Mouse (Mus musculus) hindbrain, embryonic 14.5 days (tissue): ENCODE results near the gene Gtf2a2. TPM values are rescaled to one million over a fixed set of nuclear protein-coding genes. Genes with fewer than 3 reads are reported as not detected.

Experiments
- ATAC-seq: fragments of 200-750 bp; cut with Nextera tagmentation; 2 replicates; pipeline ENCODE4 v1.8.0; 2017; ENCODE audit warnings: moderate number of reproducible peaks, mild to moderate bottlenecking, moderate TSS enrichment, moderate library complexity; ENCODE audit not compliant: low FRiP score
- DNase-seq: peaks from one replicate; pipeline ENCODE4 v3.0.0-alpha.2; 2015; ENCODE audit warnings: low spot score
- H3K27ac ChIP-seq: fragments of 300-500 bp; sonication (generic); 2 replicates; pipeline ENCODE4 v1.5.1; 2014; ENCODE audit warnings: mild to moderate bottlenecking, moderate library complexity
- H3K27me3 ChIP-seq: fragments of 300-500 bp; sonication (generic); 2 replicates; pipeline ENCODE4 v1.6.1; 2014; ENCODE audit warnings: mild to moderate bottlenecking, low read length, mixed read lengths; ENCODE audit not compliant: control insufficient read depth, insufficient read depth
- H3K36me3 ChIP-seq: fragments of 300-500 bp; sonication (generic); replicated peaks from 2 replicates; pipeline ENCODE4 v1.6.1; 2014; ENCODE audit not compliant: control insufficient read depth, insufficient read depth
- H3K4me1 ChIP-seq: fragments of 300-500 bp; sonication (generic); replicated peaks from 2 replicates; pipeline ENCODE4 v1.6.1; 2014; ENCODE audit warnings: antibody characterized with exemption, low read length, mixed read lengths; ENCODE audit not compliant: control insufficient read depth, insufficient read depth
- H3K4me2 ChIP-seq: fragments of 300-500 bp; sonication (generic); replicated peaks from 2 replicates; pipeline ENCODE4 v1.6.1; 2014; ENCODE audit warnings: mild to moderate bottlenecking, moderate library complexity
- H3K4me3 ChIP-seq: fragments of 300-500 bp; sonication (generic); replicated peaks from 2 replicates; pipeline ENCODE4 v1.5.1; 2014; ENCODE audit warnings: mild to moderate bottlenecking, low read length
- H3K9ac ChIP-seq: fragments of 300-500 bp; sonication (generic); 2 replicates; pipeline ENCODE4 v1.6.1; 2014
- H3K9me3 ChIP-seq: fragments of 300-500 bp; sonication (generic); 2 replicates; pipeline ENCODE4 v1.6.1; 2016; ENCODE audit warnings: low read length; ENCODE audit not compliant: control insufficient read depth
- WGBS: fragments of 180-500 bp; shearing (Covaris S2); extraction: QIAGEN DNeasy Blood & Tissue Kit; methylation state at CpG from one replicate; pipeline ENCODE4 v1.1.7; 2014; 5-methylcytosine and 5-hydroxymethylcytosine counted together
- polyA plus RNA-seq: library from polyadenylated mRNA; unstranded; fragments of >200 nt; fragmentation: Nextera tagmentation; extraction: Ambion mirVana; gene quantifications from 2 replicates; pipeline ENCODE4 v1.2.1, GENCODE M21; 2014

The Gtf2a2 gene
- polyA plus RNA-seq, 1 experiment from 2014 or later: 227 TPM

DNA sequence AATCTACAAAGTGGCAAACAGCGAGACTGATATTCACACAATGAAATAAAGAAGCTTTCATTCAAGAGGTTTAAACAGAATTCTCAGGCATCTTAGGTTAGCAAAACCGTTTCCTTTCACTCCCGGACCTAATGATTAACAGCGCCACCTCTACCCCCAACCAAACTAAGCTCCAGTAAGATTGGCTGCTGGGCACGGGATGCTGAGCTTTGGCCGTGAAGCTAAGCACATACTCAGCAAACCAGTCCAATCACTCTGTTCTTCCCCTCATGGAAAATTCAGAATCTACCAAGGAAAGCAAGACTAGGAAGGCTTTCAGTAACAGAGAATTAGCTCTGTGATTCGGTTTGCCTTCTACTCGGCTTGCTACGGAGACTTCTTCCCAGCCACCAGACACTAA is 20.7 kb downstream of the Gtf2a2 start:
- no peak overlapping the region for H3K4me3 ChIP-seq
- DNase-seq (no peak), ATAC-seq (no peak)
- no peaks in the 10 kb centered on the region for H3K4me1 ChIP-seq
- H3K27me3 ChIP-seq: no peaks in the 10 kb centered on the region
- no peak overlapping the region for H3K9ac ChIP-seq
- no peak overlapping the region for H3K4me2 ChIP-seq
- 74% methylated on average over 9 of the region's 9 CpGs for WGBS
- no peaks in the 10 kb centered on the region for H3K36me3 ChIP-seq
- H3K9me3 ChIP-seq: no peaks in the 10 kb centered on the region
- H3K27ac ChIP-seq: no peak overlapping the region

DNA sequence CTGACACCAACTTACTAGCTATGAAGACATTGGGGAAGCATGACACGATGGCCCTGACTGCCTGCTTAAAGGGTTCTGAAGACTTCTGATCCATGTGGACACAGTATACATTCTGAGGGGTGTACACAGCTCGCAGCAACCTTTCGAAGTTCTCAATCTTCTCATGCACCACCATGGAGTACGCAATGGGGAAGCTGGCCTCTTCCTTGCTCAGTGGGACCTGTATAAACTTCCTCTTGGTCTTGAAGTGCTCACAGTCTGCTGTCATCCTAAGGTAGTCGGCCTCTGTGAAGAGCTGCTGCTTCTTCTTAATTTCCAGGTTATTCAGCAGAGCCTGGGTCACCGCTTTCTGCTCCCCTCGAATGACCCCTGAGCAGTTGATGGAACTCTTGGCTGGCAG is 22.4 kb downstream of the Gtf2a2 start:
- H3K27ac ChIP-seq: no peak overlapping the region
- H3K4me1 ChIP-seq: no peaks in the 10 kb centered on the region
- ATAC-seq (no peak), DNase-seq (no peak)
- no peaks in the 10 kb centered on the region for H3K9me3 ChIP-seq
- H3K9ac ChIP-seq: no peak overlapping the region
- WGBS: 94% methylated on average over 7 of the region's 7 CpGs
- no peaks in the 10 kb centered on the region for H3K27me3 ChIP-seq
- no peak overlapping the region for H3K4me2 ChIP-seq
- no peak overlapping the region for H3K4me3 ChIP-seq
- no peaks in the 10 kb centered on the region for H3K36me3 ChIP-seq

DNA sequence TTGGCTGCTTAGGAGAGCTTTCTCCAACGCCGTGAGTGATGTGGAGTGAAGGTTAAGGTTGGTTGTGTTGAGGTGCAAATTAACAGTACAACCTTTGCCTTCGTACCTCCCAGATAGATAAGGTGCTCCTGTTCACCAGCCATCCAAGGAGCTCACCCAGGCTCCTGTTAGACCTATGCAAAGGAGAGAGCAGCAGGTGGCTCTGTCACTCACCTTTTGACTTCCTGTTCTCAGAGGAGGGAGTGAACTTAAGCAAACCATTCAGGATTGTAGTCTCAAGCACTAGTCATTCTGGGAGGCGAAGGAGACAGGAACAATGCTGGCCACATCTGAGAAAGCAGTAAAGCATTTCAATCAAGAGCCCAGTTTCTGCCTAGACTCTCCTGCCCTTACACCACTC is 24.3 kb downstream of the Gtf2a2 start:
- Histone ChIP-seq H3K9ac (no peak overlapping the region), H3K27ac (no peak overlapping the region), H3K4me3 (no peak overlapping the region), H3K36me3 (no peaks in the 10 kb centered on the region), H3K4me2 (no peak overlapping the region), H3K9me3 (no peaks in the 10 kb centered on the region), H3K27me3 (no peaks in the 10 kb centered on the region), H3K4me1 (no peaks in the 10 kb centered on the region)
- WGBS: 75% methylated on average over 4 of the region's 4 CpGs
- DNase-seq (no peak), ATAC-seq (no peak)

DNA sequence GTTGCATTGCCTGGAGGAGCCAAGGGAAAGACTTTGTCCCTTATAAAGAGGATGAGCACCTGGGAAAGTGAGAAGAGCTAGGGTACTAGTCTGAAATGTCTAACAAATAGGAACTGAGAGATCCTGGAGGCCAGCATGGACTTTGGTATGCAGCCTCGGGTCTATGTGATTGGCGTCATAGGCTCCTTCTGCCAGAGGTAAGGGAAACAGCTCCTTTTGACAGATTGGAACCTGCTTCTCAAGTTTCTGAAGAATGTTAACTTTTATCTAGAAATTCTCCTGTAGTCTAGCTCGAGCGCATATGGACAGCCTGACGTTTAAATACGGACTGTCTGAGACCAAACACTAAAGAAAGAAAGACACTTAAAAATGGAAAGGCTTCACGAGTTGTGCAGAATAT is 25.6 kb downstream of the Gtf2a2 start, which contains the start of gene Gcnt3:
Gene Gcnt3 (minus strand): TSS at position 101 of the 400 bp plus-strand sequence.
- H3K36me3 ChIP-seq: no peaks in the 10 kb centered on the region
- DNase-seq (no peak), ATAC-seq (no peak)
- no peak within 1 kb of the TSS for H3K9ac ChIP-seq
- no peaks in the 10 kb centered on the region for H3K4me1 ChIP-seq
- H3K27ac ChIP-seq: no peak within 1 kb of the TSS
- WGBS: 92% methylated on average over 7 of the region's 7 CpGs
- H3K27me3 ChIP-seq: no peaks in the 10 kb centered on the region
- H3K9me3 ChIP-seq: no peaks in the 10 kb centered on the region
- no peak within 1 kb of the TSS for H3K4me3 ChIP-seq
- H3K4me2 ChIP-seq: no peak within 1 kb of the TSS

- Histone ChIP-seq H3K9me3 (no peaks in the 10 kb centered on the region), H3K4me1 (no peaks in the 10 kb centered on the region), H3K4me2 (no peak overlapping the region), H3K9ac (no peak overlapping the region), H3K4me3 (no peak overlapping the region), H3K36me3 (no peaks in the 10 kb centered on the region), H3K27ac (no peak overlapping the region), H3K27me3 (no peaks in the 10 kb centered on the region)
- ATAC-seq: no peak
- DNase-seq: no peak
- WGBS: 87% methylated on average over 6 of the region's 6 CpGs
These were observed 27.4 kb downstream of the Gtf2a2 start for GRCm38 (mm10) chr9:70039597-70040385.

GRCm38 (mm10) chr9:70040570-70040969 is 28.2 kb downstream of the Gtf2a2 start:
- Histone ChIP-seq H3K4me2 (no peak overlapping the region), H3K27me3 (no peaks in the 10 kb centered on the region), H3K36me3 (no peaks in the 10 kb centered on the region), H3K27ac (no peak overlapping the region), H3K9ac (no peak overlapping the region), H3K4me1 (no peaks in the 10 kb centered on the region), H3K4me3 (no peak overlapping the region), H3K9me3 (no peaks in the 10 kb centered on the region)
- ATAC-seq: no peak
- 85% methylated on average over 11 of the region's 11 CpGs for WGBS
- DNase-seq: no peak

- H3K27ac ChIP-seq: no peak overlapping the region
- H3K4me1 ChIP-seq: no peaks in the 10 kb centered on the region
- H3K9me3 ChIP-seq: no peaks in the 10 kb centered on the region
- H3K36me3 ChIP-seq: no peaks in the 10 kb centered on the region
- ATAC-seq (no peak), DNase-seq (no peak)
- 88% methylated on average over 4 of the region's 4 CpGs for WGBS
- no peaks in the 10 kb centered on the region for H3K27me3 ChIP-seq
- no peak overlapping the region for H3K9ac ChIP-seq
- no peak overlapping the region for H3K4me2 ChIP-seq
- no peak overlapping the region for H3K4me3 ChIP-seq
These were observed 29.8 kb downstream of the Gtf2a2 start for GRCm38 (mm10) chr9:70042137-70042536.

- ATAC-seq (no peak), DNase-seq (no peak)
- no peak overlapping the region for H3K4me2 ChIP-seq
- WGBS: 64% methylated on average over 1 of the region's 1 CpGs
- H3K36me3 ChIP-seq: no peaks in the 10 kb centered on the region
- no peak overlapping the region for H3K4me3 ChIP-seq
- no peaks in the 10 kb centered on the region for H3K4me1 ChIP-seq
- H3K27me3 ChIP-seq: no peaks in the 10 kb centered on the region
- H3K9ac ChIP-seq: no peak overlapping the region
- H3K27ac ChIP-seq: no peak overlapping the region
- H3K9me3 ChIP-seq: no peaks in the 10 kb centered on the region
These were observed 30.6 kb downstream of the Gtf2a2 start for GRCm38 (mm10) chr9:70042935-70043334.

GRCm38 (mm10) chr9:70044865-70045264 is 32.5 kb downstream of the Gtf2a2 start:
- Histone ChIP-seq H3K27me3 (no peaks in the 10 kb centered on the region), H3K36me3 (no peaks in the 10 kb centered on the region), H3K27ac (no peak overlapping the region), H3K9ac (no peak overlapping the region), H3K4me3 (no peak overlapping the region), H3K9me3 (no peaks in the 10 kb centered on the region), H3K4me2 (no peak overlapping the region), H3K4me1 (no peaks in the 10 kb centered on the region)
- WGBS: 83% methylated on average over 2 of the region's 2 CpGs
- ATAC-seq: no peak
- no peak for DNase-seq

DNA sequence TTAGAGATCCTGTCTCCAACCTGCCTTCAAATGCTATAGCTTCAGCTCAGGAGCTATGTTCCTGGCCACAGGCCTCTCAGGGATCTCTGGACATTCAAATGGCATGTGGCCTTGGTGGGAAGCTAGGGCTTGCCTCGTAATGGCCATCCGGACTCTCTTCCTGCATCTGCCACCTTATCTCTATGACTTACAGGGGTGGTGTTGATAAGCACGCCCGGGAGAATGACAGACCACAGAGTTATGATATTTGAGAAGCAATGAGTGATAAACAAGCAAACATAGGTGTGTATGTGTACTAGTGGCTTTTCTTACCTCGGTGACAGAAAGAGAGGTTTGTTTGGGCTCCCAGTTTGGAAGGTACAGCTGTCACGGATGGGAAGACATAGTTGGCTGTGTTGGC is 33.9 kb downstream of the Gtf2a2 start:
- Histone ChIP-seq H3K4me3 (no peak overlapping the region), H3K27ac (no peak overlapping the region), H3K36me3 (no peaks in the 10 kb centered on the region), H3K27me3 (no peaks in the 10 kb centered on the region), H3K9me3 (no peaks in the 10 kb centered on the region), H3K4me2 (no peak overlapping the region), H3K4me1 (no peaks in the 10 kb centered on the region), H3K9ac (no peak overlapping the region)
- WGBS: 96% methylated on average over 6 of the region's 6 CpGs
- DNase-seq (no peak), ATAC-seq (no peak)
